Mouse (Mus musculus) layer of hippocampus, adult 9-11 months (tissue): ENCODE measurements around the gene Gm28038.
A peak's percentile ranks its signal among the peaks of the same experiment; 100 is the strongest.

Source experiments
- DNase-seq: peaks from one replicate; pipeline ENCODE4 v3.0.0; 2022

The Gm28038 gene

GRCm38 (mm10) chr2:30286192-30287026, 5.6 kb downstream of the Gm28038 start, which contains the start of the genes Dolk and Nup188:
Gene Dolk (minus strand): TSS chr2:30286334.
Gene Nup188 (plus strand): TSS chr2:30286397.
- peak; percentile 93 for DNase-seq

GRCm38 (mm10) chr2:30287027-30287373, 6.2 kb downstream of the Gm28038 start:
- DNase-seq = no peak

- DNase-seq = no peak
Measured at GRCm38 (mm10) chr2:30299525-30299924, 18.7 kb downstream of the Gm28038 start.

- DNase-seq = no peak
Measured at GRCm38 (mm10) chr2:30299966-30300365, 19.1 kb downstream of the Gm28038 start.

- no peak for DNase-seq
Measured at GRCm38 (mm10) chr2:30306087-30306486, 25.2 kb downstream of the Gm28038 start.

- DNase-seq = no peak
Measured at GRCm38 (mm10) chr2:30309351-30309750, 28.5 kb downstream of the Gm28038 start.

GRCm38 (mm10) chr2:30311481-30311880, 30.6 kb downstream of the Gm28038 start:
- DNase-seq = no peak

- no peak for DNase-seq
Measured at GRCm38 (mm10) chr2:30316136-30316535, 35.3 kb downstream of the Gm28038 start.

GRCm38 (mm10) chr2:30316955-30317354, 36.1 kb downstream of the Gm28038 start:
- DNase-seq = peak; percentile 51

GRCm38 (mm10) chr2:30319260-30319659, 38.4 kb downstream of the Gm28038 start:
- no peak for DNase-seq

- no peak for DNase-seq
Measured at GRCm38 (mm10) chr2:30323111-30323510, 42.3 kb downstream of the Gm28038 start.

- no peak for DNase-seq
Measured at GRCm38 (mm10) chr2:30325296-30325695, 44.5 kb downstream of the Gm28038 start.

- DNase-seq = no peak
Measured at GRCm38 (mm10) chr2:30327276-30327675, 46.4 kb downstream of the Gm28038 start.

- DNase-seq = no peak
Measured at GRCm38 (mm10) chr2:30328791-30329190, 47.9 kb downstream of the Gm28038 start.

- DNase-seq = no peak
Measured at GRCm38 (mm10) chr2:30335324-30335723, 54.5 kb downstream of the Gm28038 start.

- DNase-seq = no peak
Measured at GRCm38 (mm10) chr2:30336174-30336915, 55.5 kb downstream of the Gm28038 start.

- no peak for DNase-seq
Measured at GRCm38 (mm10) chr2:30337179-30337578, 56.3 kb downstream of the Gm28038 start.

GRCm38 (mm10) chr2:30342061-30342460, 61.2 kb downstream of the Gm28038 start:
- DNase-seq = no peak

GRCm38 (mm10) chr2:30342544-30342943, 61.7 kb downstream of the Gm28038 start:
- DNase-seq = no peak

GRCm38 (mm10) chr2:30343601-30344137, 62.8 kb downstream of the Gm28038 start:
- no peak for DNase-seq

- DNase-seq = no peak
Measured at GRCm38 (mm10) chr2:30345971-30346676, 65.3 kb downstream of the Gm28038 start.

- DNase-seq = no peak
Measured at GRCm38 (mm10) chr2:30349196-30349595, 68.4 kb downstream of the Gm28038 start.
